Mouse (Mus musculus): Measurements from ENCODE around the gene Rbx1. TPM values are rescaled to one million over a fixed set of nuclear protein-coding genes. Genes with fewer than 3 reads are reported as not detected.
A peak's percentile ranks its signal among the peaks of the same experiment; 100 is the strongest.

Gene Rbx1
- polyA plus RNA-seq, 2 experiments, result 81.7 to 298 TPM

GRCm38 (mm10) chr15:81448463-81448862 lies 17.6 kb upstream of the Rbx1 start:
- no peak overlapping the region for H3K27ac ChIP-seq
- H3K4me1 ChIP-seq (replicated peaks; ENCODE audit: control insufficient read depth in 2 of 2, insufficient read depth in 2 of 2, low read length in 1 of 2), result no peaks in the 10 kb centered on the region
- H3K27me3 ChIP-seq (ENCODE audit: control insufficient read depth, insufficient read depth, low read length), result no peaks in the 10 kb centered on the region
- no peak overlapping the region for H3K4me2 ChIP-seq (ENCODE audit: low read depth)
- peaks cover 2% of the 10 kb centered on the region; the same call in 1 of the 2 replicates for H3K36me3 ChIP-seq (replicated peaks; ENCODE audit: control insufficient read depth, insufficient read depth, low read depth)
- no peaks in the 10 kb centered on the region for H3K9me3 ChIP-seq (ENCODE audit: control insufficient read depth, low read length)
- TF ChIP-seq CTCF (IDR thresholded peaks at IDR 0.05; ENCODE audit: low read depth) (peak; percentile 81), EP300 (IDR thresholded peaks at IDR 0.05; ENCODE audit: low read depth) (no peak)
- WGBS (ENCODE audit: insufficient replicate concordance), result 37% methylated on average over 3 of the region's 3 CpGs
- ATAC-seq (ENCODE audit: insufficient read depth) (no peak), DNase-seq (ENCODE audit: low read depth in 3 of 3, low spot score in 3 of 3) (peak; percentile 26 to 47 (median 42))
- H3K4me3 ChIP-seq (ENCODE audit: insufficient read depth in 1 of 2, low read depth in 2 of 2, low read length in 2 of 2), result no peak overlapping the region
- H3K9ac ChIP-seq (replicated peaks), result no peak overlapping the region

GRCm38 (mm10) chr15:81461523-81461922 lies 4.6 kb upstream of the Rbx1 start:
- no peaks in the 10 kb centered on the region; the same call in 1 of the 2 replicates for H3K9me3 ChIP-seq (ENCODE audit: control insufficient read depth, low read length)
- ATAC-seq (ENCODE audit: insufficient read depth), result no peak
- no peaks in the 10 kb centered on the region for H3K36me3 ChIP-seq (replicated peaks; ENCODE audit: control insufficient read depth, insufficient read depth, low read depth)
- no peak overlapping the region for H3K4me3 ChIP-seq (ENCODE audit: insufficient read depth in 1 of 2, low read depth in 2 of 2, low read length in 2 of 2)
- H3K27ac ChIP-seq, result no peak overlapping the region
- 75% methylated on average over 7 of the region's 7 CpGs for WGBS (ENCODE audit: insufficient replicate concordance)
- no peak overlapping the region for H3K4me2 ChIP-seq (ENCODE audit: low read depth)
- H3K4me1 ChIP-seq (replicated peaks; ENCODE audit: control insufficient read depth in 2 of 2, insufficient read depth in 2 of 2, low read length in 1 of 2), result peaks cover 4 to 9% of the 10 kb centered on the region in 2 experiments
- DNase-seq (ENCODE audit: low read depth in 3 of 3, low spot score in 3 of 3), result no peak
- no peaks in the 10 kb centered on the region for H3K27me3 ChIP-seq (ENCODE audit: control insufficient read depth, insufficient read depth, low read length)
- TF ChIP-seq CTCF (IDR thresholded peaks at IDR 0.05; ENCODE audit: low read depth) (peak; percentile 39; the same call in 1 of the 2 replicates), EP300 (IDR thresholded peaks at IDR 0.05; ENCODE audit: low read depth) (no peak)
- no peak overlapping the region for H3K9ac ChIP-seq (replicated peaks)

- Histone ChIP-seq H3K36me3 (replicated peaks; ENCODE audit: control insufficient read depth, insufficient read depth, low read depth) (peaks cover 14% of the 10 kb centered on the region), H3K9me3 (ENCODE audit: control insufficient read depth, low read length) (no peaks in the 10 kb centered on the region; the same call in 1 of the 2 replicates), H3K27me3 (ENCODE audit: control insufficient read depth, insufficient read depth, low read length) (no peaks in the 10 kb centered on the region), H3K4me2 (ENCODE audit: low read depth) (peak overlapping the region; percentile 88), H3K9ac (replicated peaks) (peak overlapping the region; percentile 59), H3K4me3 (ENCODE audit: insufficient read depth in 1 of 2, low read depth in 2 of 2, low read length in 2 of 2) (peak overlapping the region; percentile 69 to 71; a peak in 3 of 4 replicates), H3K4me1 (replicated peaks; ENCODE audit: control insufficient read depth in 2 of 2, insufficient read depth in 2 of 2, low read length in 1 of 2) (peaks cover 13 to 18% of the 10 kb centered on the region in 2 experiments), H3K27ac (peak overlapping the region; percentile 61)
- no peak for ATAC-seq (ENCODE audit: insufficient read depth)
- DNase-seq (ENCODE audit: low read depth in 3 of 3, low spot score in 3 of 3), result no peak
- TF ChIP-seq CTCF (IDR thresholded peaks at IDR 0.05; ENCODE audit: low read depth), result no peak
- TF ChIP-seq EP300 (IDR thresholded peaks at IDR 0.05; ENCODE audit: low read depth), result no peak
- WGBS (ENCODE audit: insufficient replicate concordance), result 65% methylated on average over 12 of the region's 12 CpGs
Measured at GRCm38 (mm10) chr15:81465016-81465660, 958 bp upstream of the Rbx1 start.

DNA sequence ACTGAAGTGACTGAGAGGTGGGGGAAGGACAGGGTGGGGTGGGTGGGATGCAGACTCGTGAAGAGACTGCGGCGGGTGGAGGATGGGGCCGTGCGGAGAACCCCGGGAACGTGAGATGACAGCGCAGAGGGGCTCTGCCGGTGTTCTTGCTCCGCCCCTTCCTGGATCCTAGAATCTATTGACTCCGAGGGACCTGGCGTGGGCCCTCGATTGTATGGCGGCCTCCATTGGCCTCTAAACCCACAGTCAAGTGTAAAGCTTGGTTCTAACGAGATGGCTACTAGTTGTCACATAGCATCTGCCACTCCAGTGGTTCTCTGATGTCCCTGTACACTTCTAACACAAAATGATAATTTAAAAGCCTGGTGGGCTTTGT lies 630 bp downstream of the Rbx1 start:
- peaks cover 25% of the 10 kb centered on the region for H3K36me3 ChIP-seq (replicated peaks; ENCODE audit: control insufficient read depth, insufficient read depth, low read depth)
- ATAC-seq (ENCODE audit: insufficient read depth), result peak; percentile 53
- H3K27me3 ChIP-seq (ENCODE audit: control insufficient read depth, insufficient read depth, low read length), result no peaks in the 10 kb centered on the region
- WGBS (ENCODE audit: insufficient replicate concordance), result 1% methylated on average over 15 of the region's 15 CpGs
- peaks cover 13 to 18% of the 10 kb centered on the region in 2 experiments for H3K4me1 ChIP-seq (replicated peaks; ENCODE audit: control insufficient read depth in 2 of 2, insufficient read depth in 2 of 2, low read length in 1 of 2)
- peak overlapping the region; percentile 77 for H3K4me2 ChIP-seq (ENCODE audit: low read depth)
- peak overlapping the region; percentile 51 for H3K27ac ChIP-seq
- DNase-seq (ENCODE audit: low read depth in 3 of 3, low spot score in 3 of 3), result no peak
- peak overlapping the region; percentile 67 for H3K9ac ChIP-seq (replicated peaks)
- peak overlapping the region; percentile 71 to 99 for H3K4me3 ChIP-seq (ENCODE audit: insufficient read depth in 1 of 2, low read depth in 2 of 2, low read length in 2 of 2)
- no peaks in the 10 kb centered on the region; the same call in 1 of the 2 replicates for H3K9me3 ChIP-seq (ENCODE audit: control insufficient read depth, low read length)
- TF ChIP-seq CTCF (IDR thresholded peaks at IDR 0.05; ENCODE audit: low read depth) (no peak), EP300 (IDR thresholded peaks at IDR 0.05; ENCODE audit: low read depth) (no peak)

- DNase-seq (ENCODE audit: low read depth in 3 of 3, low spot score in 3 of 3), result no peak
- Histone ChIP-seq H3K4me3 (ENCODE audit: insufficient read depth in 1 of 2, low read depth in 2 of 2, low read length in 2 of 2) (no peak overlapping the region), H3K4me1 (replicated peaks; ENCODE audit: control insufficient read depth in 2 of 2, insufficient read depth in 2 of 2, low read length in 1 of 2) (peaks cover 9% of the 10 kb centered on the region in 2 experiments), H3K9ac (replicated peaks) (no peak overlapping the region), H3K36me3 (replicated peaks; ENCODE audit: control insufficient read depth, insufficient read depth, low read depth) (peaks cover 53% of the 10 kb centered on the region), H3K27ac (no peak overlapping the region), H3K9me3 (ENCODE audit: control insufficient read depth, low read length) (no peaks in the 10 kb centered on the region), H3K4me2 (ENCODE audit: low read depth) (no peak overlapping the region), H3K27me3 (ENCODE audit: control insufficient read depth, insufficient read depth, low read length) (no peaks in the 10 kb centered on the region)
- WGBS (ENCODE audit: insufficient replicate concordance), result 91% methylated on average over 8 of the region's 8 CpGs
- TF ChIP-seq EP300 (IDR thresholded peaks at IDR 0.05; ENCODE audit: low read depth), result no peak
- TF ChIP-seq CTCF (IDR thresholded peaks at IDR 0.05; ENCODE audit: low read depth), result no peak
- no peak for ATAC-seq (ENCODE audit: insufficient read depth)
Measured at GRCm38 (mm10) chr15:81470735-81471134, 4.6 kb downstream of the Rbx1 start.

Measured in liver, embryonic 14.5 days (tissue).